Mouse (Mus musculus) C2C12 (cell line): Measurements from ENCODE around the gene Slc43a1.

Source experiments
- CTCF ChIP-seq: IDR thresholded peaks from one replicate; pipeline ENCODE4 v1.5.1; 2011; ENCODE audit not compliant: control insufficient read depth, insufficient read depth, insufficient read length
- USF1 ChIP-seq: IDR thresholded peaks from one replicate; pipeline ENCODE4 v1.6.1; 2011; ENCODE audit warnings: low read depth, mild to moderate bottlenecking, control low read depth, moderate library complexity

GRCm38 (mm10) chr2:84870623-84871160 is 32.0 kb downstream of the Slc43a1 start:
- TF ChIP-seq CTCF (no peak), USF1 (no peak)
